Mouse (Mus musculus) bone marrow macrophage, adult 2 months (primary cell): ENCODE data around the gene Islr2.

ENCODE experiments used
- CTCF ChIP-seq: IDR thresholded peaks from 2 replicates; pipeline ENCODE4 v1.5.1; 2012; ENCODE audit warnings: low read depth, mild to moderate bottlenecking, low read length, moderate library complexity
- POLR2A ChIP-seq: IDR thresholded peaks from 2 replicates; pipeline ENCODE4 v1.6.1; 2012; ENCODE audit warnings: mild to moderate bottlenecking, low read depth, low read length, borderline replicate concordance

- TF ChIP-seq POLR2A: no peak
- TF ChIP-seq CTCF: no peak
These were observed 38.6 kb upstream of the Islr2 start for GRCm38 (mm10) chr9:58242696-58243095.
